Mouse (Mus musculus) ES-Bruce4 (cell line): Measurements from ENCODE around the gene Zic2.

Experiments
- CTCF ChIP-seq: IDR thresholded peaks from one replicate; pipeline ENCODE4 v1.8.1; 2011; ENCODE audit warnings: low read depth, low read length
- POLR2A ChIP-seq: IDR thresholded peaks from one replicate; pipeline ENCODE4 v1.8.1; 2011; ENCODE audit warnings: low read length; ENCODE audit not compliant: insufficient read depth

GRCm38 (mm10) chr14:122452701-122453387 lies 22.4 kb upstream of the Zic2 start:
- no peak for TF ChIP-seq POLR2A
- no peak for TF ChIP-seq CTCF
